Mouse (Mus musculus): ENCODE data around the gene Zfp692. TPM values are rescaled to one million over a fixed set of nuclear protein-coding genes. Genes with fewer than 3 reads are reported as not detected.
A peak's percentile ranks its signal among the peaks of the same experiment; 100 is the strongest.

Gene Zfp692
- polyA plus RNA-seq (2014; fragmentation: Nextera tagmentation; extraction: Ambion mirVana): 14.2 and 14.7 TPM in 2 replicates

DNA sequence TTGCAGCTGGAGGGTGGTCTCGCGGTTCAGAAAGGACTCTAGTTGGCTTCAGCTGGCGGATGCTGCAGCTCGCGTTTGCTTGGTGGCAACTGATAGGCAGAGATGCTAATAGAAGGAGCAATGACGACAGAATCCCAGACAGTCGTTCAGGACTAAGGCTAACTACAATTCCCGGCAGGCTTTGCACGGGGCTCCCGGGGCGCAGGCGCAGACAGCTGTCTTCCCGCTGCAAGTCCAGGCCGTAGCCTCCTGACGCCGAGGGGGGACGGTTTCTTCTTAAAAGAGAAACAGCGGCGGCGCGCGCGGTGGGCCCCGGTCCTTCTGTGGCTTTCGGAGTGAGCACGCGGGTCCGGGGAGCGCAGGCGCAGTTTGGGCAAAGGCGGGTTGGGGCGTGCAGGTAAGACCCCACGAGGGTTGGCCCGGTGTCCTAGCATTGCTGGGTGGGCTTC, at the start of gene Zfp692:
Gene Zfp692, plus strand, starts transcription at position 210 of the 449 bp plus-strand sequence.
- no peaks in the 10 kb centered on the region for H3K27me3 ChIP-seq (replicated peaks; ENCODE audit: control insufficient read depth, insufficient read depth, low read length)
- DNase-seq (ENCODE audit: low spot score): peak; percentile 99
- peak within 1 kb of the TSS; percentile 96 for H3K4me2 ChIP-seq (ENCODE audit: low read depth, low read length)
- peaks cover 15% of the 10 kb centered on the region for H3K4me1 ChIP-seq (ENCODE audit: control insufficient read depth, insufficient read depth, low read length)
- no peaks in the 10 kb centered on the region for H3K9me3 ChIP-seq (ENCODE audit: control insufficient read depth, low read length)
- peak within 1 kb of the TSS; percentile 48 for H3K4me3 ChIP-seq (ENCODE audit: low read depth, low read length)
- H3K36me3 ChIP-seq (ENCODE audit: control insufficient read depth, insufficient read depth, low read length): 0 out of 2 replicates have a peak, but pooled peaks cover 4% of the 10 kb centered on the region
- H3K27ac ChIP-seq (replicated peaks; ENCODE audit: low read depth, low read length): peak within 1 kb of the TSS; percentile 82
- peak within 1 kb of the TSS; percentile 72 for H3K9ac ChIP-seq (ENCODE audit: low read depth, low read length)
- 0% methylated on average over 26 of the region's 34 CpGs for WGBS
- peak; percentile 76 for ATAC-seq (ENCODE audit: low read depth)

DNA sequence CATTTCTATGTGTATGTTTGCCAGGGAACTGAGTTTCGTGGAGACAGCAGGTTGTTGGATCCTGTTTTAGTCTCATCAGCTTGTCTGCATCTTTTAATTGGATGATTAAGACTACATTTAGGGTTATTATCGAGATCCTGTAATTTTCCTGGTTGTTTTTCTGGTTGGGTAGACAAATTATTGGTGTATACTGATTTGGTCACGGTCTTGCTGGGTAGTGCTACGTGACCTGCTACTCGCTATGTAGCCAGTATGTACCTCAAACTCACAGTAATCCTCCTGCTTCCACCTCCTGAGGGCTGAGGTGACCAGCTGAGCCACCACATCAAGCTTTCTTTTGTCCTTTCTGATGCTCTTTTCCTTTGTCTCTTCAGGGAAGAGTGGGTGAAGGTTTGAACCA, 49.1 kb upstream of the Zfp692 start:
- no peak overlapping the region for H3K4me3 ChIP-seq (ENCODE audit: low read depth, low read length)
- ATAC-seq (ENCODE audit: low read depth) (no peak), DNase-seq (ENCODE audit: low spot score) (no peak)
- H3K9me3 ChIP-seq (ENCODE audit: control insufficient read depth, low read length): no peaks in the 10 kb centered on the region
- H3K4me2 ChIP-seq (ENCODE audit: low read depth, low read length): no peak overlapping the region
- no peaks in the 10 kb centered on the region for H3K4me1 ChIP-seq (ENCODE audit: control insufficient read depth, insufficient read depth, low read length)
- no peak overlapping the region for H3K27ac ChIP-seq (replicated peaks; ENCODE audit: low read depth, low read length)
- H3K9ac ChIP-seq (ENCODE audit: low read depth, low read length): no peak overlapping the region
- no peaks in the 10 kb centered on the region for H3K27me3 ChIP-seq (replicated peaks; ENCODE audit: control insufficient read depth, insufficient read depth, low read length)
- WGBS: 78% methylated on average over 5 of the region's 5 CpGs
- no peaks in the 10 kb centered on the region for H3K36me3 ChIP-seq (ENCODE audit: control insufficient read depth, insufficient read depth, low read length)

DNA sequence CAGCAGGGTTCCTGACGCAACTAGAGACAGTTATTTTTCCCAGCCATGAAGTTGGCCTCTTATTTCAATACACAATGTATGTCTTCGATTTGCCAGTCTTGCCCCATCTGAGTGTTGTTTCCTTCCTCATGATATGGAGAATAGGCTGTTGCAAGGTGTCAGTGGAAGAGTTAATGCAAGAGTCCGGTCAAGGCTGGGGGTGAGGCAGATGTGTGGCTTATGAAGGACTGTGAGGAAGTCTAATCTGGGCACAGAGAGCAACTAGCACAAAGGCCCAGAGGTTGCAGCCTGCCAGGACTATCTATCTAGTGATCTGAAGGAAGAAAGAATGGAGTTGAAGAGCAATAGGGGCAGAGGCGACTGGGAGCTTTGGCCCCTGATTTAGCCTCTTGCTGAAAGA, 46.7 kb upstream of the Zfp692 start:
- Histone ChIP-seq H3K27me3 (replicated peaks; ENCODE audit: control insufficient read depth, insufficient read depth, low read length) (no peaks in the 10 kb centered on the region), H3K4me2 (ENCODE audit: low read depth, low read length) (no peak overlapping the region), H3K9me3 (ENCODE audit: control insufficient read depth, low read length) (no peaks in the 10 kb centered on the region), H3K4me3 (ENCODE audit: low read depth, low read length) (no peak overlapping the region), H3K27ac (replicated peaks; ENCODE audit: low read depth, low read length) (no peak overlapping the region), H3K4me1 (ENCODE audit: control insufficient read depth, insufficient read depth, low read length) (no peaks in the 10 kb centered on the region), H3K36me3 (ENCODE audit: control insufficient read depth, insufficient read depth, low read length) (no peaks in the 10 kb centered on the region), H3K9ac (ENCODE audit: low read depth, low read length) (no peak overlapping the region)
- DNase-seq (ENCODE audit: low spot score) (no peak), ATAC-seq (ENCODE audit: low read depth) (no peak)
- 88% methylated on average over 4 of the region's 4 CpGs for WGBS

DNA sequence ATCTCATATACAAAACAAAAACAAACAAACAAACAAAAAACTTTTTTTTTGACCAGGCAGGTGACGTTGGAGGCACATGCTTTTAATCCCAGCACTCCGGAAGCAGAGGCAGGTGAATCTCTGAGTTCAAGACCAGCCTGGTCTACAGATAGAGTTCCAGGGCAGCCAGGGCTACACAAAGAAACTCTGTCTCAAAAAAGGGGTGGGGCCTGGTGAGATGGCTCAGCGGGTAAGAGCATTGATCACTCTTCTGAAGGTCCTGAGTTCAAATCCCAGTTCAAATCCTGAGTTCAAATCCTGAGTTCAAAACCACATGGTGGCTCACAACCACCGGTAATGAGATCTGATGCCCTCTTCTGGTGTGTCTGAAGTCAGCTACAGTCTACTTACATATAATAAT, 45.0 kb upstream of the Zfp692 start:
- DNase-seq (ENCODE audit: low spot score) (no peak), ATAC-seq (ENCODE audit: low read depth) (no peak)
- Histone ChIP-seq H3K36me3 (ENCODE audit: control insufficient read depth, insufficient read depth, low read length) (no peaks in the 10 kb centered on the region), H3K4me2 (ENCODE audit: low read depth, low read length) (no peak overlapping the region), H3K27me3 (replicated peaks; ENCODE audit: control insufficient read depth, insufficient read depth, low read length) (no peaks in the 10 kb centered on the region), H3K4me1 (ENCODE audit: control insufficient read depth, insufficient read depth, low read length) (no peaks in the 10 kb centered on the region), H3K4me3 (ENCODE audit: low read depth, low read length) (no peak overlapping the region), H3K9me3 (ENCODE audit: control insufficient read depth, low read length) (no peaks in the 10 kb centered on the region), H3K9ac (ENCODE audit: low read depth, low read length) (no peak overlapping the region), H3K27ac (replicated peaks; ENCODE audit: low read depth, low read length) (no peak overlapping the region)
- 86% methylated on average over 4 of the region's 4 CpGs for WGBS

DNA sequence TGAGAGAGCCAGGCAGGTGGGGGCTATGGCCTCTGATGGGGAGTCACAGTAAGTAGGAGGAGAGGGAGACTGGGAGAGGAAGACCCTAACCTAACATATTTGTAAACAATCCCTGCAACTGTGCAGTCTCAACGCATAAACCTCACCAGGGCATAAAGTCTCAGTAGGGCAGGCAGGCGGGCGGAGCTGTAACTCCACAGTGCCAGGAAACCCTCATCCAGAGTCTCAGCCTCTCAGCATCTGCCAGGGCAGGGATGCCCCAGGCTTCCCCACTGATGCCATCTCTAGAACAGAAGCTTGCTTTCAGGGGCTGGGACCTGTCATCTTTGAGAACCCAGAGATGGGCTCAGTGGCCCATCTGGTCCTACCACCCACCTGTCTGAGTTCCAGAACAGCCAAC, 44.5 kb upstream of the Zfp692 start:
- H3K36me3 ChIP-seq (ENCODE audit: control insufficient read depth, insufficient read depth, low read length): no peaks in the 10 kb centered on the region
- no peaks in the 10 kb centered on the region for H3K27me3 ChIP-seq (replicated peaks; ENCODE audit: control insufficient read depth, insufficient read depth, low read length)
- H3K9me3 ChIP-seq (ENCODE audit: control insufficient read depth, low read length): no peaks in the 10 kb centered on the region
- H3K9ac ChIP-seq (ENCODE audit: low read depth, low read length): no peak overlapping the region
- no peak overlapping the region for H3K4me3 ChIP-seq (ENCODE audit: low read depth, low read length)
- no peaks in the 10 kb centered on the region for H3K4me1 ChIP-seq (ENCODE audit: control insufficient read depth, insufficient read depth, low read length)
- ATAC-seq (ENCODE audit: low read depth): no peak
- no peak for DNase-seq (ENCODE audit: low spot score)
- H3K27ac ChIP-seq (replicated peaks; ENCODE audit: low read depth, low read length): no peak overlapping the region
- 85% methylated on average over 3 of the region's 3 CpGs for WGBS
- H3K4me2 ChIP-seq (ENCODE audit: low read depth, low read length): no peak overlapping the region

DNA sequence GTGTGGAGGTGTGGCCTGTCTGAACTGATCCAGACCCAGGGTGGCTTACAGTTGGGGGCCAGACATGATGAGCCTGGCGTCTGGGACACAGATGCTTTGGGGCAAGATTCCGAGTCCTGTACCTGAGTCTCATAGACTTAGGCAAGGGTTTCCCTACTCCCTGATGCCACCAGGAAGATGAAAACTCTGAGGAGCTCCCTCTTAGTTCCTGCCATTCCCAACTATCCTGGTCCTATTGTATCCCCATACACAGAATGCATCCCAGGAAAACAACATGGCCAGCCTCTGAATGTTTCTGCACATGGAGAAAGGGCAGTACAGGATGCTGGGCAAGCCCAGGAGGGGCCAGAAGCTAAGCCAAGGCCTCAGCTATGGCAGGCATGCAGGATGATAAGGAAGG, 43.4 kb upstream of the Zfp692 start:
- no peaks in the 10 kb centered on the region for H3K36me3 ChIP-seq (ENCODE audit: control insufficient read depth, insufficient read depth, low read length)
- no peak overlapping the region for H3K4me3 ChIP-seq (ENCODE audit: low read depth, low read length)
- ATAC-seq (ENCODE audit: low read depth): no peak
- no peak overlapping the region for H3K27ac ChIP-seq (replicated peaks; ENCODE audit: low read depth, low read length)
- no peak for DNase-seq (ENCODE audit: low spot score)
- no peaks in the 10 kb centered on the region for H3K27me3 ChIP-seq (replicated peaks; ENCODE audit: control insufficient read depth, insufficient read depth, low read length)
- no peaks in the 10 kb centered on the region for H3K9me3 ChIP-seq (ENCODE audit: control insufficient read depth, low read length)
- H3K9ac ChIP-seq (ENCODE audit: low read depth, low read length): no peak overlapping the region
- WGBS: 53% methylated on average over 2 of the region's 2 CpGs
- H3K4me2 ChIP-seq (ENCODE audit: low read depth, low read length): no peak overlapping the region
- H3K4me1 ChIP-seq (ENCODE audit: control insufficient read depth, insufficient read depth, low read length): no peaks in the 10 kb centered on the region

DNA sequence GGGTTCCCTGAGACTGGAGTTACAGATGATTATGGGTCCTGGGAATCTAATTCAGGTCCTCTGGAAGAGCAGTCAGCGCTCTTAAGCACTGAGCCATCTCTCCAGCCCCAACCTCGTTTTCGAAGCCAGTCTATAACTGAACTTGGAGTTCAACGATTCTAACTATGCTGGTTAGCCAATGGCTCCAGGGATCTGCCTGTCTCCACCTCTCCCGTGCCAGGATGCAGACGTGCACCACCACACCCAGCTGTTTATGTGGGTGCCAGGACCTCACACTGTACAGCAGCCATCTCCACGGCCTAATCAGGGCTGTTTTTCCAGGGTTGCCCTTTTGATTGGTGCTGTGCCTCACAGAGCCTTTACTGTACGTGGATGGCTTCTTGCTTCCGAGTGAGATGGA, 42.3 kb upstream of the Zfp692 start:
- WGBS: 85% methylated on average over 9 of the region's 9 CpGs
- H3K9me3 ChIP-seq (ENCODE audit: control insufficient read depth, low read length): no peaks in the 10 kb centered on the region
- DNase-seq (ENCODE audit: low spot score): no peak

DNA sequence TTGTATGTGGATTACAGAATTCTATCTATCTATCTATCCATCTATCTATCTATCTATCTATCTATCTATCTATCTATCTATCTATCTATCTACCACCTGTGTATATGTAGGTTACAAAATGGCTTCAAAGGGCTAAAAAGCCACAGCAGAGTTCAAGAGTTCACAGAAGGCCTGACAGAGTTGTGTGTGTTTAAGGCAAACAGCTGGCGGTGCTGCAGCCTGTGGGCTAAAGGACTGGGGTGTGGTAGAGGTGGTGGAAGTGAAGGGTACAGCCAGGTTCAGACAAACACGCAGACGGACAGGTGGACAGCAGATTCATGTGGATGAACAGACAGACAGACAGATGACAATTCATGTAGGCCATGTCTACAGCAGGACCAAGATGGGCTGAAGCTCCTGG, 38.6 kb upstream of the Zfp692 start:
- H3K36me3 ChIP-seq (ENCODE audit: control insufficient read depth, insufficient read depth, low read length): no peaks in the 10 kb centered on the region
- no peak for ATAC-seq (ENCODE audit: low read depth)
- no peak overlapping the region for H3K4me2 ChIP-seq (ENCODE audit: low read depth, low read length)
- no peak overlapping the region for H3K4me3 ChIP-seq (ENCODE audit: low read depth, low read length)
- no peaks in the 10 kb centered on the region for H3K9me3 ChIP-seq (ENCODE audit: control insufficient read depth, low read length)
- DNase-seq (ENCODE audit: low spot score): no peak
- no peaks in the 10 kb centered on the region for H3K4me1 ChIP-seq (ENCODE audit: control insufficient read depth, insufficient read depth, low read length)
- H3K27me3 ChIP-seq (replicated peaks; ENCODE audit: control insufficient read depth, insufficient read depth, low read length): no peaks in the 10 kb centered on the region
- no peak overlapping the region for H3K9ac ChIP-seq (ENCODE audit: low read depth, low read length)
- no peak overlapping the region for H3K27ac ChIP-seq (replicated peaks; ENCODE audit: low read depth, low read length)
- WGBS: 82% methylated on average over 3 of the region's 3 CpGs

More for the DNA sequence above, 42.3 kb upstream of the Zfp692 start:
- no peak overlapping the region for H3K27ac ChIP-seq (replicated peaks; ENCODE audit: low read depth, low read length)
- H3K27me3 ChIP-seq (replicated peaks; ENCODE audit: control insufficient read depth, insufficient read depth, low read length): no peaks in the 10 kb centered on the region
- no peak overlapping the region for H3K4me2 ChIP-seq (ENCODE audit: low read depth, low read length)
- H3K9ac ChIP-seq (ENCODE audit: low read depth, low read length): no peak overlapping the region
- no peaks in the 10 kb centered on the region for H3K36me3 ChIP-seq (ENCODE audit: control insufficient read depth, insufficient read depth, low read length)
- no peak for ATAC-seq (ENCODE audit: low read depth)
- H3K4me1 ChIP-seq (ENCODE audit: control insufficient read depth, insufficient read depth, low read length): no peaks in the 10 kb centered on the region
- no peak overlapping the region for H3K4me3 ChIP-seq (ENCODE audit: low read depth, low read length)

DNA sequence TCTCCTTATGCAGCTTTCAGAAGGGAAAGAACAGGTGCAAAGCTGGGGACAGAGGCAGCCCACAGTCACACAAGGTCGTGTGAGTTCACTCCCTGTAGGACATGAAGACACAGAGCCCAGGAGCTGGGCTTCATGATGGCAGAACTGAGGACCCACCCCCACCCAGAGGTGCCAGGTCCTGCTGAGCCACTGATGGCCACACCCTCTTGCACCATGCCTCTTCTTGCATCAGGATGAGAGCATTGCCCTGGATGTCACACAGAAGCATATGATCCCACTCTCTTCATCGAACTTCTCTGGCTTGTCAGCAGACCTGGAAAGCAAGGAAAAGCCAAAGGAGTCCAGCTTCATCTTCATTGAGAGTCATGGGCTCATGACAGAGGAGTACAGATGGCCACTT, 32.3 kb upstream of the Zfp692 start, which contains the start of gene 4930438A08Rik:
Gene 4930438A08Rik, plus strand, starts transcription at position 228 of the 400 bp plus-strand sequence.
- 55% methylated on average over 2 of the region's 2 CpGs for WGBS
- Histone ChIP-seq H3K4me2 (ENCODE audit: low read depth, low read length) (no peak within 1 kb of the TSS), H3K9me3 (ENCODE audit: control insufficient read depth, low read length) (no peaks in the 10 kb centered on the region), H3K9ac (ENCODE audit: low read depth, low read length) (no peak within 1 kb of the TSS), H3K4me1 (ENCODE audit: control insufficient read depth, insufficient read depth, low read length) (no peaks in the 10 kb centered on the region), H3K27ac (replicated peaks; ENCODE audit: low read depth, low read length) (no peak within 1 kb of the TSS), H3K27me3 (replicated peaks; ENCODE audit: control insufficient read depth, insufficient read depth, low read length) (no peaks in the 10 kb centered on the region), H3K4me3 (ENCODE audit: low read depth, low read length) (no peak within 1 kb of the TSS), H3K36me3 (ENCODE audit: control insufficient read depth, insufficient read depth, low read length) (no peaks in the 10 kb centered on the region)
- no peak for ATAC-seq (ENCODE audit: low read depth)
- DNase-seq (ENCODE audit: low spot score): no peak

All from embryonic facial prominence, embryonic 14.5 days (tissue).